ENCODE assay signal across 10 mouse cellular contexts in the genomic region with DNA sequence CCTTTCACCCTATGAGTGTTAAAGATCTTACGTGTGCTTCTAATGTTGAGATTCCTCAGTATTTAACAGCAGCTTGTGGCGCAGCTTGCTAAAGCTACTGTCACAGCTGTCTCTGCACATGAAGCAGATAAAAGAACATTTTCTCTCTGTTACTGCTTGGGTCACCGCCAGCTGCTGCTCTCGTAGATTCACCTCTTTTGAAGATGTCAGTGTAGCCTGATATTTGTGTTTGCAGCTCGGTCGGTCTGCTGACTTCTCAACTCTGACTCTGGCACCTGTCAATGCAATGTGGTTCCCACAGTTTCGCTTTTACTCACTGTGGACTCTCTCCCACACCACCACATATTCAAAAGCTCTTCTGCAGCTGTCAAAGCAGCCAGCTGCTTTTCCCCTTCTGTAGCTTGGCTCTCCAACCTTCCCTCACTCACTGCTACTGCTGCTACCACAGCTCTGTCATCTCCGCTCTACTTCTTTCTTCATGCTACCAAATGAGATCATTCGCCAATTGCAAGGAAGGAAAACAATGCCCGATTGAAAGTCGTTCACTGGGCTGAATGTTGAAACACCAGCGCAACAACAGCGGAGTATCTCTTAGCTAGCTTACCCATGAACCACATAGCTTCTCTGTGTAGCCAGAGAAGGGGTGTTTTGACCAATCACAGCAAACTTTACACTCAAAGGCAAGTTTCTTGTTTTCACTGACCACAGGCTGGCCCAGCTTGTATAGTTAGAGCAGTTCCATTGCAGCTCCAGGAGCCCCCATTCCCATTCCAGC. TPM values are rescaled to one million over a fixed set of nuclear protein-coding genes. Genes with fewer than 3 reads are reported as not detected.
DNase-seq lines count a peak whose midpoint lies in the region; ATAC-seq and TF ChIP-seq lines count a peak whose summit lies in the region.
"Had no signal": no experiment of that assay in that cellular context is flagged by ENCODE, and none has a peak within 500 bp of the region (broad histone marks: within the 10 kb centered on the region; RNA-seq: fewer than 3 reads in every experiment).

No protein-coding gene starts in this region.

- TF ChIP-seq POLR2A in lung, adult 2 months (IDR thresholded peaks at IDR 0.05; ENCODE audit: borderline replicate concordance, extremely low read depth, low read depth, low read length), result no peak

- H3K9me3 ChIP-seq in hindbrain, embryonic 14.5 days (ENCODE audit: control insufficient read depth, low read length), result no peaks in the 10 kb centered on the region
- no peaks in the 10 kb centered on the region for H3K9me3 ChIP-seq in hindbrain, embryonic 13.5 days

- no peak overlapping the region for H3K27ac ChIP-seq in hindbrain, embryonic 14.5 days
- H3K27ac ChIP-seq in hindbrain, embryonic 13.5 days, result no peak overlapping the region
- H3K27ac ChIP-seq: heart, adult 2 months had no signal

- WGBS in hindbrain, embryonic 14.5 days, result 69% methylated on average over 13 of the region's 13 CpGs
- 63% methylated on average over 13 of the region's 13 CpGs for WGBS in hindbrain, embryonic 13.5 days
- 45% methylated on average over 13 of the region's 13 CpGs for WGBS in lung, adult 2 months

- H3K4me1 ChIP-seq in hindbrain, embryonic 14.5 days (replicated peaks; ENCODE audit: control insufficient read depth, insufficient read depth, low read length), result no peaks in the 10 kb centered on the region
- 0 out of 2 replicates have a peak, but pooled peaks cover 6% of the 10 kb centered on the region for H3K4me1 ChIP-seq in hindbrain, embryonic 13.5 days (replicated peaks)
- no peaks in the 10 kb centered on the region for H3K4me1 ChIP-seq in lung, adult 2 months (ENCODE audit: control insufficient read depth, insufficient read depth, low read length)

- H3K36me3 ChIP-seq in hindbrain, embryonic 14.5 days (replicated peaks; ENCODE audit: control insufficient read depth, insufficient read depth), result no peaks in the 10 kb centered on the region
- no peaks in the 10 kb centered on the region for H3K36me3 ChIP-seq in hindbrain, embryonic 13.5 days

- no peak for TF ChIP-seq CTCF in lung, adult 2 months (IDR thresholded peaks at IDR 0.05; ENCODE audit: insufficient read depth, low read length)

- no peak for ATAC-seq in hindbrain, embryonic 14.5 days (ENCODE audit: low FRiP score)
- ATAC-seq in hindbrain, embryonic 13.5 days (ENCODE audit: low FRiP score), result no peak
- ATAC-seq: Patski had no signal

- peak overlapping the region; percentile 21; the same call in 1 of the 2 replicates for H3K4me2 ChIP-seq in hindbrain, embryonic 14.5 days (replicated peaks)
- no peak overlapping the region for H3K4me2 ChIP-seq in hindbrain, embryonic 13.5 days

- no peak overlapping the region for H3K4me3 ChIP-seq in hindbrain, embryonic 14.5 days (replicated peaks; ENCODE audit: low read length)
- no peak overlapping the region for H3K4me3 ChIP-seq in hindbrain, embryonic 13.5 days
- no peak overlapping the region for H3K4me3 ChIP-seq in lung, adult 2 months (replicated peaks; ENCODE audit: extremely low read depth, low read depth, low read length)
- H3K4me3 ChIP-seq: heart, adult 2 months had no signal

- DNase-seq in hindbrain, embryonic 14.5 days (ENCODE audit: low spot score), result no peak
- peak; percentile 73 for DNase-seq in brain, adult 2 months (ENCODE audit: low read depth, low spot score)
- DNase-seq in heart, postnatal 10 days, result peak; percentile 32 to 36
- DNase-seq in lung, adult 2 months, result peak; percentile 3
- DNase-seq in right cerebral cortex, postnatal 10 days (ENCODE audit: low spot score in 2 of 2), result peak; percentile 30 to 34
- DNase-seq in ovary, adult 18-20 months (ENCODE audit: low spot score), result no peak
- no peak for DNase-seq in yolk sac, embryonic 10.5 days (ENCODE audit: low spot score)

- no peak overlapping the region for H3K9ac ChIP-seq in hindbrain, embryonic 14.5 days
- H3K9ac ChIP-seq in hindbrain, embryonic 13.5 days, result no peak overlapping the region

- no peaks in the 10 kb centered on the region for H3K27me3 ChIP-seq in hindbrain, embryonic 14.5 days (ENCODE audit: control insufficient read depth, insufficient read depth, low read length)
- H3K27me3 ChIP-seq in hindbrain, embryonic 13.5 days, result no peaks in the 10 kb centered on the region

- intact Hi-C loops in heart, postnatal 10 days (cut with DNase I), result no loop called here

RNA-seq across cellular contexts. Expression of a gene that starts 45.3 kb away (rescaled TPM):
- polyA plus RNA-seq in hindbrain, embryonic 14.5 days (2014; fragmentation: Nextera tagmentation; extraction: Ambion mirVana), result 29.4 and 30.6 TPM in 2 replicates
- 26.1 and 27.3 TPM in 2 replicates for polyA plus RNA-seq in hindbrain, embryonic 13.5 days (2015; fragmentation: Nextera tagmentation; extraction: Ambion mirVana)
- total RNA-seq in heart, postnatal 10 days (2021), result 10 to 100 TPM; 20.6 to 20.9 TPM
- 27.6 and 46.1 TPM in 2 replicates for polyA plus RNA-seq in lung, adult 2 months (2012; rRNA removed)

Comparison
In these comparisons a context has a peak if more than half of its experiments do, and no peak if none do; other contexts are left out.
1. DNase-seq: peak in brain, adult 2 months (single experiment), heart, postnatal 10 days (2 of 2), lung, adult 2 months (single experiment) and right cerebral cortex, postnatal 10 days (2 of 2); none in hindbrain, embryonic 14.5 days (single experiment), ovary, adult 18-20 months (single experiment) and yolk sac, embryonic 10.5 days (single experiment).